Mouse (Mus musculus) right cerebral cortex, postnatal 10 days (tissue): ENCODE data around the gene Cc2d1a.
A peak's percentile ranks its signal among the peaks of the same experiment; 100 is the strongest.

ENCODE experiments used
- DNase-seq, 2 experiments: peaks; one replicate each; pipeline ENCODE4 v3.0.0; 2021; ENCODE audit warnings: low spot score in 2 of 2

Cc2d1a gene

DNA sequence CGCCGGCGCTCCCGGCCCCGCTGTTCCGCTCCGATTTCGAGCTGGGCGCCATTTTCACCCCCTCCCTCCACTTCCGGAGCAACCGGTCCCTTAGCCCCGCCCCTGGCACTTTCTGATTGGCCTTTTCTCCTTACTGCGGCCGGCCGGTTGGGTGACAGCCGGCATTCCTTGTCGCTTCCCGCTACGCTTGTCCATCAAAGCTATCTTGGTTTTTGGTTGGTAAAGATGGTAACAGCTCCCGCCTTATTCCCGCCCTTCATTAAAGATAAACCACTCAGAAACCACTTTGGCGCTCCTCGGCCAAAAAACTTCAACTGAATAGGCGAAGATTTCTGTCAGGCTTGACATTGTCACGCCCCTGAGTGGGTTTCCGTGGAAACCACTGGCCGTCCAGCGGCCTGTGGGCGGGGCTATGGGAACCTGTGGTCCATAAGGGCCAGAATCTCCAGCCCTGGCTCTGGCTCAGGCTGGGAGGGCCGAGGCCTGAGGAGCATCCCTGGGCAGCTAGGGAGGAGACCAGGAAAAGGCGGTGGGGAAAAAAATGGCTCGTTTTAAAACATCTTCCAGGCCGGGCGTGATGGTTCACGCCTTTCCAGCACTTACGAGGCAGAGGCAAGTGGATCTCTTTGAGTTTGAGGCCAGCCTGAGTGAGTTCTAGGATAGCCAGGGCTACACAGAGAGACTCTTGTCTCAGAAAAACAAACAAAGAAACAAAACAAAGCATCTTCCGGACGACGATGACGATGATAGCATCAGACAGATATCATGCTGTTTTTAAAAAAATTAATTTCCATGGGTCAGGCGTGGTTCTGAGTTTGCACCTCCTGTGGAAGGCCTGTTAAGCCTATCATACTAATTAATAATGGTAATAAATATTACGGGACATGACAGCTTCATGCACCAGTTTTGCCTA is 42.8 kb downstream of the Cc2d1a start, which contains the start of gene Dcaf15:
TSS of gene Dcaf15 (minus strand) at position 72 of the 913 bp plus-strand sequence.
- DNase-seq, result peak; percentile 99

DNA sequence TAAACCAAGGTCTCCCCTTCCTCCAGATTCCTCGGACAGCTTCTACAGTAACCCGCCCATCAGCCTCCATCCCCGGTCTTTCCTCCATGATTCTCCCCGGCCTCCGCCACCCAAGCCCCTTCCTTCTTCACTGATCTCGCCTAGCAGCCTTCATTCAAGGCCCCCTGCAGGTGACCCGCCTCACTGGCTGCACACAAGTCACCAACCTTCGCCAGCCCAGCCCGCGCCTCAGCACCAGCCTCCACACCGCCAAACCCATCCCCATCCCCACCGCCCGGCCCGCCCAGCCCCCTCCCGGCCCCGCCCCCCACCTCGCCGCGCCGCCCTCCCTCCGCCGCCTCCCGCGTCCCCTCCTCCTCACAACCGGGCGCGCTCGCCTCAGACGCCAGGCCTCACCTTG is 43.5 kb downstream of the Cc2d1a start:
- DNase-seq, result peak; percentile 78 to 79

DNA sequence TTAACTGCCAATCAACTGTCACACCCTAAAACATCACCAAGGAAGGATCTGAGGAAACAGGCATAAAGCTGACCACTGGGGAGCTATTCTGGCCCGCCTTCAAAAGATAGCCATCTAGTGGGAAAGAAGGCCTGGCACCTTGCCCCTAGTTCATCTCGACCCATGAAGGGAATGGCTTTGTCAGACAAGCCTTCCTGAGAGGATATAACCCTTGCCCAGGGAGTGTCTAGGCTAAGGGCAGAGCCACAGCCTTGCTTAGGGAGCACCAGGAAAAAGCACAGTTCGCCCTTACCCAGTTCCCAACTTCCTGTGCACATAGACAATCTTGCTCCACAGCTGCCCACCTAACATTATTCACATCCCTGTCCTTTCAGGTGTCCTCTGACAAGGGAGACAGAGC is 44.1 kb downstream of the Cc2d1a start:
- peak; percentile 47 to 48 for DNase-seq

DNA sequence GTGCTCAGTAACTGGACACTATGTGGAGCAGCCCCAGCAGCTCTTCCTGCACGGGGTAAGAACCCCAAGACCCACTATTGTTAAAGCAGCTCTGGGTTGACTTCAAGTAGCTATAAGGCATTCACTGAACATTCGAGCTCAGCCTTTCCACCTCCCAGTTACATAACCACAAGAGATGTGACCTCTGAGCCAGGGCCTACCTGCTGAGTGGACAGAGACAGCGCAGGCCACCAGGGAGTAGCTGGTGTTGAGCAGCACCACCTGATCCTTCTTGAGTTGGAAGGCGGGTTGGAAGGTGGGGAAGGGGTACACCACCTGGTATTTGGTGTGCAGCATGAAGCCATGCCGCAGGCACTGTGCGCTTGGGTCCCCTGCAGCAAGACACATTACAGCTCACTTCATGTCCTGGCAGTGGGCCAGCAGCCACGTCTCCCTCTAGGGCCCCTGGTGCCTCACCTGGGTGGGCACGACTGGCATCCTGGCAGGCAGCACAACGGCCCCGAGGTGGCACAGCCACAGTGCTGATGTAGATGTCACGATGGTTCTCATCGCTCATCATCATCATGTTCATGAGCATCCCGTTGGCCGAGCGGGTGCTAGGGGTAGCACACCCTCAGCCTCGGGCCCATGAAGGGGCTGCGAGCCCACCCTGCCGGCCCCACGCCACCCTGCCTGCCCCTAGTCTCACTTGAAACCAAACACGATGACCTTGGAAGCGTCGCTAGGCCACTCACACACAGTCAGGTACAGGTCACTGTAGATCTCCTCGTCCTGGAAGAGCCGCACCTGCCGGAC is 46.1 kb downstream of the Cc2d1a start:
- peak in 1 of 2 experiments; percentile 36 for DNase-seq

DNA sequence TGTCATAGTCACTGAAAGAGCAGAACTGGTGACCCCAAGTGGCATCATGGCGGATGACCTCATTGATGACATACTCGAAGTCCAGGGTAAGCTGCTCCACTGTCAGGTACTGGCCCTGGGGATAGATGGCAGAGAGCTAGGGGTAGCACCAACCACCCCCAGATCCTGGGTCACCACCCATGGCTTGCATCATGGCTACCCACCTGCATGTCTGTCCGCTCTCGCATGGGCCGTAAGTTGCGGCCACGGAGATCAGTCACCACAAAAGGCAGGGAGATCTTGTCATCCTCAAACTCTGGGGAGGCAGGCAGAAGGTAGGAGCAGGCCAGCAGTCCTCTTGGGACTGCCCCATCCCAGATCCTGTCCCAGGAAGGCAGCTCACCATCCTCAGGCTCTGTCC is 49.4 kb downstream of the Cc2d1a start:
- no peak for DNase-seq

DNA sequence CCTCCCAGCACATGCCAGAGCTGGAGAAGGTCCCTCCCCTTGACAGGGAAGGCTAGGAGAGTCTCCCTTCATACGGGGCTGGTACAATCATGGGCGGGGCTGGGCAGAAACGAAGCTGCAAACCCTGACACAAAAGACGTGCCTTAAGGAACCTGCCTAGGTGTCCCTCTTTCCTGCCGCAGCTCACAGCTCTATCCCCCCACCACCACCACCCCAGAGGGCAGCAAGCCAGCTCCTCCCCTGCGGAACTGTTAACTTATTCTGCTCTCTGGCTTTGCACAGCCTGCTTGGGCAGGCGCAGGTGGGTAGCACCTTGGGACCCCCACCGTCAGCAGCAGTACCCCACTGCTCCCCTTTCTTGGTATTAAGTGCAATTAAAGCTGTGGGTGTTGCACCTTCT is 51.7 kb downstream of the Cc2d1a start:
- peak in 1 of 2 experiments; percentile 26 for DNase-seq

DNA sequence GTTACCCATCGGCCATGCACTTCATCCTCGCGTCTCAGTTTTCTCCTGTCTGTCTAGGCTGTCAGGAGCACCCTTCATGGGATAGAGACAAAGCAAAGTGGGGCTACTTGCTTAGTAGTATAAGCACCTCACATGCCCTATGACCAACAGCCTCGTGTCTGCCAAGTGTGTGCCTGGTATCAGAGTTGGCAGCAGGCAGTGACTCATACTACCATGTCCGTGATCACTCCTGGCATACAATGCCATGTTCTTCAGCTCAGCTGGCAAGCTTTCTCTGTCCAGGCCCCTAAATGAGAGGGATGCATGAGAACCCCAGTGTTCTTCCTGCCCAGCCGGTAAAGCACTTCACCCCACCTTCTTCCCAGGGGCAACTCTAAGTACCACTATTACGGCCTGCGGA is 57.2 kb downstream of the Cc2d1a start:
- DNase-seq, result no peak

DNA sequence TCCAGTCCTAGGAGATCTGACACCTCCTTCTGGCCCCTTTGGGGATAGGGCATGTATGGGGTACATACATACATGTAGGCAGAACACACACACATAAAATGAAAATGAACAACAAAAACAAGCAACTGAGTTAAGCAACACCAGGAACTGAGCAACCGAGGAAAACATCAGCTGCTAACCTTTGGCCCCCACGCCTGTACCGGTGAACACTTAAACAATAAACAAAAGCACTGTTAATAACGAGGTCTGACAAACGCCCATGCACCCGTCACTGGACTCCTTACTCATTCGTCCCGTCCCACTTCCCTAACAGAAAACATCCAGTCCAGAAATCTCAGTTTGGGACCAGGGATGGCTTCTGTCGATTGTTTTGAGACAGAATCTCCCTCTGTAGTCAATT is 58.5 kb downstream of the Cc2d1a start:
- no peak for DNase-seq

DNA sequence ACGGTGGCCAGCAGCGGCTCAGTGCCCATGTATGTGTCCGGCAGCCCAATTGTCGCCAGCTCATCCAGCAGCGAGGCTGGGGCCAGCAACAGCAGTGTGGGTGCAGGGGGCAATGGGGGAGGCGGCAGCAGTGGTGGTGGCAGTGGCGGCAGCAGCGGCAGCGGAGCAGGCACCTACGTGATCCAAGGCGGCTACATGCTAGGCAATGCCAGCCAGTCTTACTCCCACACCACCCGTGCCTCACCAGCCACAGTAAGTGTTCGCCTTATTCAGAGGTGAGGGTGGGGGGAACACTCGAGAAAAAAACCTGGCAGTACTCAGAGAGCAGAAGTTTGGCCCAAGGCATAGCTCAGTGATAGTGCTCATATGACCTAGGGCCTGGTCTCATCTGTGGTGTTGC is 59.9 kb downstream of the Cc2d1a start:
- DNase-seq, result no peak

DNA sequence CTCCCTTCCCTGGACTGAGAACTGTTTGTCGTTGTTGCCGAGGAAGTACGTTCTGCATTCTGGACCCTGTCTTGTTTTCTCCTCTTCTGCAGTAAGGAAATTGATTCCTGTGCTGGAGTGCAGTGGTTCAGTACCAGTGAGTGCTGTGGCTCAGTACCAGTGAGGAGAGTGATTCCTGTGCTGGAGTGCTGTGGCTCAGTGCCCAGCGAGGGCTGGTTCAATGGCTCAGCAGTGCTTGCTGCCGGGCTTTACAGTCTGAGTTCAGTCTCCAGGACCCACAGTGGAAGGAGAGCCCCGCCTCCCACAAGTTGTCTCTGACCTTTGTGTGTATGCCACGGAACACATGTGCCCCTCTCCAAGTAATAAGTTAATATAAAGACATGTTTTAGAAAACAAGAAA is 60.6 kb downstream of the Cc2d1a start:
- no peak for DNase-seq

DNA sequence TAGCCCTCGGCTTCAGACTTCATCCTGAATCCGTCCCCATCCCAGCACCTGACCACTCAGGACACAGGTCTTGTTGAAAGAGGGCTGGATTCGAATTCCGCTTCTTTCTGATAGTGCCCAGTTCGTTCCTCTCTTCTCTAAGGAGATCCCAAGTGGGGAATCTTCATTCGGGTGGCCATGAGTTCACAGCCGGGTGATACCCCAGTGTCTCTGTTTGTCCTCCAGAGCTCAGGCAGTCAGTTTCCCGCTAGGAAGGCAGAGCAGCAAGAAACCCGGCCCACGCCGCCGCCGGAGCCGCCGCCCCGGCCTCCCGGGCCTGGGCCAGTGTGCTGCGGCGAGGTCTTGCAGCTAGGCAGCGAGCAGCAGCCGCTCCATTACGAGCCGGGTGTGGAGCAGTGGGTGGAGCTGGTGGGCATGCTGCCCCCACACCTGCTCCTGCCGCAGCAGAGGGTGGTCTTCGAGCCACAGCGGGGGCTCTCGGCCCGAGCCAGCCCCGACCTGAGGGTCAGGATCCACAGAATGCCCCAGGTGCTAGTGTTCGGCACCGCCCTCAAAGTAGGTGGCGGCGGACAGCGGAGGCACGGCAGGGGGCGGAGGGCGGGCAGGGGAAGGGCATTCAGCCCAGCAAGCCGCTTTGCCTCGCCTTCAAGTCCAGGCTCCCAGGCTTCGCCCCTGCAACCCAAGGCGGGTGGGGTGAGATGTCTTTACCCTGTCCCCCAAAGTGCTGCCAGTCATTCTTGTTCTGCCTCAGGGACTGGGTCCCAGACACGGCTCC is 63.2 kb downstream of the Cc2d1a start:
- DNase-seq, result no peak

DNA sequence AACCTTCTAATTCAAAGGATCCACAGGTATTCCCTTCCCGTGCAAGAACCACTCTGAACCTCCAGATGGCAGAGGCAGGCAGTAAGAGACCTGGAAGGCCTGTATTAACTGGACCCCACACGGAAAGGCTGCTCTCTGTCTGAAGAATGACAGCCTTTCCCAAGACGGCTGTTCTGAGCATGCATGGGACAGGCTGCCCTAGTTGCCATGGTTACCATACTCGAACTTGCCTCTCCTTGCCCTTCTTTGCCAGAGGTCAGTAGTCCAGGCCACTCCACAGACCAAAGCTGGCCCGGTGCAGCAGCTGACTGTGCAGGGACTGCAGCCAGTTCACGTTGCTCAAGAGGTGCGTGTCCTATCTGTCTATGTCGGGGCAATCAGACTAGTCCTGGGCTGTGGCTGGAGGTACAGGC is 63.9 kb downstream of the Cc2d1a start:
- DNase-seq, result no peak
